Mouse (Mus musculus): ENCODE data around the gene Proca1.

The Proca1 gene

GRCm38 (mm10) chr11:78166161-78166560, 27.0 kb upstream of the Proca1 start:
- no peak for DNase-seq (ENCODE audit: low spot score in 2 of 2)

DNA sequence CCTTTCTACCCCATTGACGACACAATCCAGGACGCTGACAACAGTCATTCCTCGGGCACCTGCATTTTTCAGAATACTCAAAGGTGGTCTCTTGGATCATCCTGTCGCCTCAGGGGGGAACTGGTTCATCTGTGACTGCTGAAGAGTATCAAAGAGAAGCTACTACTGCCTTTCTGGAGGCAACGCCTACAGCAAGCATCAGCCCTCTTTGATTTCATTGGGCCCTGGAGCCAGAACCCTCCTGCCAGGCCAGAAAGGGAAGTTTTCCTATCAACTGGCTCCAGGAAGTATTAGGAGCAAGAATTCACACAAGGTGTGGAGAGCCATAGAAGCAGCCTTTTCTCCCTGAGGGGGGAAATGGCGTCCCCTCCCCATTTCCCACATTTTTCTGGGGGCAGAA, 26.6 kb upstream of the Proca1 start:
- no peak for DNase-seq (ENCODE audit: low spot score in 2 of 2)

GRCm38 (mm10) chr11:78167257-78167959, 25.8 kb upstream of the Proca1 start:
- DNase-seq (ENCODE audit: low spot score in 2 of 2): peak in 1 of 2 experiments; percentile 62

DNA sequence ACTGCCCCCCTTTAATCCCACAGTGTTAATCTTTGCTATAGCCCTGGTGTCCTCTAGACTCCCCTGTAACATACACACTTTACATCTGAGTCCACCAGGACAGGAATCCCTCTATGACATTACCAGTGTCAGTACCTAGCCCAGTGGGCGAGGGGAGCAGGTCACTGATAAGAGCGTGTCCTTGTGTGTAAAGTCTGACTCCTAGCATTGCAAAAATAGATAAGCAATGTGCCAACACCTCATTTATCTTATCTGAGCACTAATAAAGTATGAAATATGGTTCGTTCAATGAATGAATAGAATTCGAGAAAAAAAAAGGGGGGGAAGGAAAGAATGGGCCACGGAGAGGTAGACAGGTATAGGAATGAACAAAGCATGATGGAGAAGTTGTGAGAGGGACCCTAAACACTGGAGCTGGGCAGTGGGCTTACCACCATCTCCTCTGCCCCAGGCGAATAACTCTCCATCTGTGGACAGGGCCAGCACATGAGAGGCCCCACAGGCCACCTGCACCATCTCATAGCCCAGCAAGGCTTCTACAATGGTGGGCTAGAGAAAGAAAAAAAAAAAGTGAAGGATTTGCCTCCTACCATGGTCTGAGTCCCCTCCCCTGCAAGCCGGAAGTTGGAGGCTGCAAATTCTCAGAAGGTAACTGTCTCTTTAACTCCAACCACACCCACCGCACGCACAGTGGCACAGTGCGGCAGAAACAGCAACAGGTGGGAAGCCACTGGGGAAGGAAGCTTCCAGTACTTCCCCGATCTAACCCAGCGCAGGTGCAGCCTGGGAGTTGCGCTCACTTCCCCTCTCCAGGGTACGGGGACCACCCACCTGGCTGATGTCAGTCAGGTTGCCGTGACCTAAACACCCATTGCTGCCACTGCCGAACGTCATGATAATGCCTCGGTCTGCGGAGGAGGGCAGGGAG, 24.4 kb upstream of the Proca1 start:
- DNase-seq (ENCODE audit: low spot score in 2 of 2): peak; percentile 60 to 73

DNA sequence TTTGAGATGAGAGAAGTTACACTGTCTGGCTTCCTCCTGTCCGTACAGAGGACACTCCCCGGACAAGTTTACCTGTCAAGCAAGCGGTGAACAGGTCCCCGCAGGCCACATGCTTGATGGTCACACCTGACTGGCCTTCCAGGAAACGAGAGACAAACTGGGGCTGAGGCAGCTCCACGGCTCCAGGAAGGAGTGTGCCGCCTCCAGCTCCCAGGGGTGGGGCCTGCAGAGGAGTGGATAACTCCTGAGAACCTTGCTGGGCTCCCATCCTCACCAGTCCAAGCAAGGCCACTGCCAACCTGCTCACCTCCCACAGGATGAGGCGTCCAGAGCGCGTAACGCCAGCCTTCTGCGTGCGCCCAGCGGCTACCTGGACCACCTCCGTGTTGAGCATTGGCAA, 22.9 kb upstream of the Proca1 start:
- DNase-seq (ENCODE audit: low spot score in 2 of 2): peak in 1 of 2 experiments; percentile 66

DNA sequence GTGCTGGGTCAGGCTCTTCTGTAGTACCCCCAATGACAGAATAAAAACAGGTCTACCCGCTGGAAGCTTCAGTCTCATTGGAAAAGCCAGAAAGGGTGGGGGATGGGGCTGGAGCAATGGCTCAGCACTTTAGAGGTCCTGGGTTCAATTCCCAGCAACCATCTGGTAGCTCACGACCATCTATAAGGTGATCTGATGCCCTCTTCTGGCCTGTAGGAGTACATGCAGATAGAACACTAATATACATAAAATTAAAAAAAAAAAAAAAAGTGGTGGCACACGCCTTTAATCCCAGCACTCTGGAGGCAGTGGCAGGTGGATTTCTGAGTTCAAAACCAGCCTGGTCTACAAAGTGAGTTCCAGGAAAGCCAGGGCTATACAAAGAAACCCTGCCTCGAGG, 21.9 kb upstream of the Proca1 start:
- no peak for DNase-seq (ENCODE audit: low spot score in 2 of 2)

DNA sequence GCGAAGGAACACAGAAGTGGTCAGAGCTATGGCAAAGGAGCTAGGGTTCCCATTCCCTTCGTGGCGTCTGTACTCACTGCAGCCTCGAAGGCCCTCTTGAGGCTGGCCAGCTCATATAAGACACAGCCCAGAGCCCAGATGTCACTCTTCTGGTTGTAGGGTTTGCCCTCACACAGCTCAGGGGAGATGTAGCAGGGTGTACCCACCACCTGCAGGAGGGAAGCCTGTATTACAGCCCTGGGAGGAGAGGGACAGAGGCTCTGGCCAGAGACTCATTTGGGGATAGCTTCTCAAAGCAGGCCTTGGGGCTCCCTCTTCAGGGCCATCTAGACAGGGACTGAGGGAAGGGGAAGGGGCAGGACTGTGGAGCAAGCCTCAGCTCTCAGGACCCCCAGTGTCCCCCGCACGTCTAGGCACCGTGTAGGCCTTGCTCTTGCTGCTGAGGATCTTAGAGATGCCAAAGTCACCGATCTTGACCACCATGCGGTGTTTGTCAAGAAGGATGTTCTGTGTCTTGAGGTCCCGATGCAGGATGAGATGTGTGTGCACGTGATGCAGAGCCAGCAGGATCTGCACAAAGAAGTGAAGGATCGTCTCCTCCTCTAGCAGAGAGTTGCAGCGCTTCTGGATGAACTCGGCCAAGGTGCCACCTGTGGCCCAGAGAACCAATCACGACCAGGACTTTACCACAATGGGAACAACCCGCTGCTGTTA, 21.0 kb upstream of the Proca1 start:
- DNase-seq (ENCODE audit: low spot score in 2 of 2): peak; percentile 54 to 77

DNA sequence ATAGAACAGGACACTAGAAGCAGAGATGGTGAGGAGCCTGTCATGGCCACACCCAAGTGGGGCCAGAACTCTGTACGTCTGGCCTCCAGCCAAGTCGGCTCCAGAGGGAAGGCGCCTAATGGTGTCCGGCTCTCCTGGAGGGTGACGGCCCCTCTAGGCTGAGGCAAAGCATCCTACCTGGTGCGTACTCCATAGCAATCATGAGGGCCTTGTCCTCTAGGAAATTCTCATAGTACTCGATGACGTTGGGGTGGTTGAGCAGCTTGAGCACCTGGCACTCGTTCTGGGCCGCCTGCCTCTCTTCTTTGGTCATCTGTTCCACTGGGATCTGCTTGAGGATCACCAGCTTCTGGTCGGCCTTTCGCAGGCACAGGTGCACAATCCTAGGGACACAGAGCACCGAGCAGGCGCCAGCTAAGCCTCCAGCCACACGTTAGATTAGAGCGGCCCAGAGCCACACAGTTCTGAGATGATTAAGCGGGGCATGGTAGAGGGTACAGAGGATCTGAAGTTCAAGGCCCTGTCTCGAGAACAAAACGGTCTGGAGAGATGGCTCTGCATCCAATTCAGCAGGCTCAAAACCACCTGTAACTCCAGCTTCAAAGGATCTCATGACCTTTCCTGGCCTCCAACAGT, 20.3 kb upstream of the Proca1 start:
- DNase-seq (ENCODE audit: low spot score in 2 of 2): peak in 1 of 2 experiments; percentile 65

GRCm38 (mm10) chr11:78174506-78174905, 18.7 kb upstream of the Proca1 start:
- DNase-seq (ENCODE audit: low spot score in 2 of 2): no peak

GRCm38 (mm10) chr11:78175771-78176401, 17.3 kb upstream of the Proca1 start:
- no peak for DNase-seq (ENCODE audit: low spot score in 2 of 2)

DNA sequence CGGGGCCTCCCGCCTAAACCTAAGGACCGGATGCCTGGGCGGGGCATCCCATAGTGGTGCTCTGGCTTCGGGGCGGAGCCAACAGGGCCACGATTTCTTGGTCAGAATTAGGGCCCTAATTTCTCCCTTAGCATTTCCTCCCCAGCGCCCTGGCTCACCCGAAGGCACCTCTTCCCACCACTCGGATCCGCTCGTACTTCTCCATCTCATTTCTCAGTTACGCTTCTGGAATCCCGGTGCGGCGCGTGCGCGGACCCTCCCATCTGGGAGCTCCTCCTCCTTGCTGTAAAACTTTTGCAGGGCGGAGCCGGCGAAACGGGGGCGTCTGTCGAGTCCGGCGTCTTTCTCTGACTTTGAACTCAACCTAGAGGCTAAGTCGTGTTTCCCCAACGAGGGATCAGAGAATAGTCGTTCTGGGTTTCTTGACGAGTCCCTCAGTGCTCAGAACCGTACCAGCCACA, 16.8 kb upstream of the Proca1 start, which contains the start of the genes Nek8 and Tlcd1:
TSS of gene Nek8 (minus strand) at position 274 of the 461 bp plus-strand sequence.
TSS of gene Tlcd1 (plus strand) at position 310 of the 461 bp plus-strand sequence.
- DNase-seq (ENCODE audit: low spot score in 2 of 2): peak; percentile 96

GRCm38 (mm10) chr11:78176905-78177331, 16.3 kb upstream of the Proca1 start:
- peak in 1 of 2 experiments; percentile 74 for DNase-seq (ENCODE audit: low spot score in 2 of 2)

DNA sequence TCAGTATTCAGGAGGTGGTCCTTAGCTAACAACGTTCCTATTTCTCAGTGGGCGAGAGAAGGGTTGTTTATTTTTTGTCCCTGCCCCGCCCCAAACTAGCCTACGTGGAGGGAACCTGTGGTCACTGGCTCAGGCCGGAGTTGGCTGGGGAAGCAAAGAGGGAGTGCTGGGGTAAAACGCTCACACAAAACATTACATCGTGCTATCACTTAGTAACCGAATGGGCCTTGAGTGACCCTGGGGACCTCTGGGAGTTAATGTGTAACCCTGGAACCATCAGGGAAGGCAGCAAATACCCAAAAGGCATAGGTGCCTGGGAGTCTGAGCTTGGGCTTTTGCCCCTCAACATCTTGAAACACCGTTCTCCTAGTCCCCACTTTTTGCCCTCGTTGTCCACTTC, 15.8 kb upstream of the Proca1 start:
- DNase-seq (ENCODE audit: low spot score in 2 of 2): peak; percentile 62 to 82

GRCm38 (mm10) chr11:78177903-78178858, 15.0 kb upstream of the Proca1 start:
- DNase-seq (ENCODE audit: low spot score in 2 of 2): peak; percentile 96 to 98

DNA sequence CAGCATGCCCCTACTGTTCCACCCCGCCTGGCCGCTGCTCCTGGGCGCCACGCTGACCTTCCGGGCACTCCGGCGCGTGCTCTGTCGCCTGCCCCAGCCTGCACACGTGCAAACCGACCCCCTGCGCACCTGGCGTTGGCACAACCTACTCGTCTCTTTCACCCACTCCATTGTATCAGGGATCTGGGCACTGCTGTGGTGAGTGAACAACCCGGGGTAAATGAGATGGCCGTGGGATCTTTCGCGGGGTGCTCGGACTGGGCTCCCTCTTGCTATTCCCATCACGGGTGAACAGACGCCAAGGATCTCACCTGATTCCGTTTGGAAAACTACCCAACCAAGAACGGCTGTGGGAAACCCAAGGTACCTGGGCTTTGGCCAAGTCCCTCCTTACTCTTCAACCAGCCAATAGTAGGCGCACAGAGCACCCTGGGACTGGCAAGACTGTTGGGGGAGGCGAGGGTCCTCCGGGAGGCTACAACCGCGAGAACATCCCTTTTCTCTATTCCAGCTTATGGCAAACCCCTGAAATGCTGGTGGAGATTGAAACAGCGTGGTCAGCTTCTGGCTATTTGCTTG, 14.2 kb upstream of the Proca1 start:
- peak; percentile 63 to 81 for DNase-seq (ENCODE audit: low spot score in 2 of 2)

- no peak for DNase-seq (ENCODE audit: low spot score in 2 of 2)
Observed at GRCm38 (mm10) chr11:78179438-78179999, 13.7 kb upstream of the Proca1 start.

DNA sequence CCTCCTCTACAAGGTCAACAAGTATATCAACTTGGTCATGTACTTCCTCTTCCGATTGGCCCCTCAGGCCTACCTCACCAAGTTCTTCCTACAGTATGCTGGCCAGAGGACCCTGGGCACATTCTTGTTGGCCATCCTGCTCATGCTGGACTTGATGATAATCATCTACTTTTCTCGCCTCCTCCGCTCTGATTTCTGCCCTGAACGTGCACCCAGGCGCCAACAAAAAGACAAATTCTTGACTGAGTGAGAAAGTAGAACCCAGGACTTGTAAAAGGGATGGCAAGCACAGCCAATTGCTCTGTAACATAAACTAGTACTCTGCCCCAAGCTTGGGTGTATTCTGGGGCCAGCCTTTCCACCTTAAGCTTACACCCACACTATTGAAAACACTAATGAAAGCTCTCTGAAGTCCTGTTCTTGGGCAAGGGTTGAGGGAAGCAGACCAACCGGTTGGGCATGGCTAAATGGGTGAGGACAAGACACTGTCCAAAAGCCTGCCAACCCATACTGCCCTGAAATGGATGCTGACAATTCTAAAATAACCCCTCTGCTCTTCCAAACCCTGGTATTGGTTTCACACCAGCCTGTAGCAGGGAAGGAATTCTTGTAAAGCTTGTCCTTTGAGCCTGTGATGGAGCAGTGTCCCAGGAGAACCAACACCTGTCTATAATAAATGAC, 13.0 kb upstream of the Proca1 start:
- DNase-seq (ENCODE audit: low spot score in 2 of 2): no peak

GRCm38 (mm10) chr11:78181830-78182357, 11.3 kb upstream of the Proca1 start:
- no peak for DNase-seq (ENCODE audit: low spot score in 2 of 2)
